Mouse (Mus musculus) heart, embryonic 12.5 days (tissue): ENCODE data around the gene Gm5416. TPM values are rescaled to one million over a fixed set of nuclear protein-coding genes. Genes with fewer than 3 reads are reported as not detected.

ENCODE experiments used
- polyA plus RNA-seq: library from polyadenylated mRNA; unstranded; fragments of >200 nt; fragmentation: Nextera tagmentation; extraction: Ambion mirVana; gene quantifications from 2 replicates; pipeline ENCODE4 v1.2.1, GENCODE M21; 2016

Gm5416 gene
- polyA plus RNA-seq, 1 experiment from 2014 or later, result not detected

Other genes with a start within 250 kb of the Gm5416 start
- gene Kpna1, start 231.7 kb upstream of the Gm5416 start, polyA plus RNA-seq, result 61.4 and 64.4 TPM in 2 replicates
- 6.2 and 6.3 TPM in 2 replicates for gene Wdr5b, start 169.2 kb upstream of the Gm5416 start, polyA plus RNA-seq
- 690 and 731 TPM in 2 replicates for gene Fam162a, start 138.8 kb upstream of the Gm5416 start, polyA plus RNA-seq
- 86.9 and 89.7 TPM in 2 replicates for gene Ccdc58, start 138.7 kb upstream of the Gm5416 start, polyA plus RNA-seq
- 0.17 TPM in 1 of 2 replicates, not detected in the other for gene Csta1, start 79.2 kb upstream of the Gm5416 start, polyA plus RNA-seq
- gene Stfa2l1, start 53.6 kb upstream of the Gm5416 start, polyA plus RNA-seq, result not detected in 2 replicates
- gene Gm5483, start 26.2 kb upstream of the Gm5416 start, polyA plus RNA-seq, result 1.2 TPM in 1 of 2 replicates, not detected in the other
- not detected in 2 replicates for gene 2010005H15Rik, start 11.1 kb downstream of the Gm5416 start, polyA plus RNA-seq
- 2.6 TPM in 1 of 2 replicates, not detected in the other for gene Stfa1, start 66.5 kb downstream of the Gm5416 start, polyA plus RNA-seq
- gene BC117090, start 123.9 kb downstream of the Gm5416 start, polyA plus RNA-seq, result not detected in 2 replicates
- gene BC100530, start 157.3 kb downstream of the Gm5416 start, polyA plus RNA-seq, result 0.67 and 3.1 TPM in 2 replicates
- gene Stfa2, start 198.1 kb downstream of the Gm5416 start, polyA plus RNA-seq, result not detected in 2 replicates
- gene Stfa3, start 245.0 kb downstream of the Gm5416 start, polyA plus RNA-seq, result not detected in 2 replicates